In the genomic region with DNA sequence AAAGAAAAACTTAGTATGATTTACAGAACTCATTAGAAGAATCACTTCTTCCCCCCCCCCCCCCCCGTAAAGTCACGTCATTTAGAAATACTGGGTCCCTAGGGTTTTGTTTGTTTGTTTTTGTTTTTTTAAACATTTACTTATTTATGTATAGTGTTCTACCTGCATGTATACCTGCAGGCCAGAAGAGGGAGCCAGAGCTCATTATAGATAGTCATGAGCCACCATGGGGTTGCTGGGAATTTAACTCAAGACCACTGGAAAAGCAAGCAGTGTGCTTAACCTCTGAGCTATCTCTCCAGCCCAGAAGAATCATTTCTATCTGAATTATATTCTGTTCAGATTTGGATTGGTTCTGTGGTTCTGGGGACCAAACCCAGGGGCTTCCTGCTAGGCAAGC, we compare ENCODE assay signal across 20 mouse cellular contexts. TPM values are rescaled to one million over a fixed set of nuclear protein-coding genes. Genes with fewer than 3 reads are reported as not detected.
DNase-seq lines count a peak whose midpoint lies in the region; ATAC-seq and TF ChIP-seq lines count a peak whose summit lies in the region.
"Had no signal": no experiment of that assay in that cellular context is flagged by ENCODE, and none has a peak within 500 bp of the region (broad histone marks: within the 10 kb centered on the region; RNA-seq: fewer than 3 reads in every experiment).

No protein-coding gene starts in this region.

- no peak overlapping the region for H3K4me2 ChIP-seq in hindbrain, postnatal 0 days (ENCODE audit: low read depth, low read length)
- no peak overlapping the region for H3K4me2 ChIP-seq in lung, postnatal 0 days (replicated peaks; ENCODE audit: low read depth, low read length)
- H3K4me2 ChIP-seq: heart, embryonic 13.5 days; hindbrain, embryonic 15.5 days; midbrain, embryonic 13.5 days; neural tube, embryonic 13.5 days had no signal

- H3K27me3 ChIP-seq in hindbrain, postnatal 0 days (ENCODE audit: insufficient read depth, low read length), result no peaks in the 10 kb centered on the region
- H3K27me3 ChIP-seq in hindbrain, embryonic 10.5 days (ENCODE audit: insufficient read depth, poor library complexity, severe bottlenecking), result no peaks in the 10 kb centered on the region
- H3K27me3 ChIP-seq in lung, postnatal 0 days (replicated peaks; ENCODE audit: insufficient read depth, low read length), result no peaks in the 10 kb centered on the region
- H3K27me3 ChIP-seq: heart, embryonic 13.5 days; hindbrain, embryonic 15.5 days; midbrain, embryonic 13.5 days; neural tube, embryonic 13.5 days had no signal

- no peaks in the 10 kb centered on the region for H3K4me1 ChIP-seq in hindbrain, postnatal 0 days (ENCODE audit: insufficient read depth, low read length)
- H3K4me1 ChIP-seq in hindbrain, embryonic 10.5 days (replicated peaks), result 0 out of 2 replicates have a peak, but pooled peaks cover 2% of the 10 kb centered on the region
- H3K4me1 ChIP-seq in lung, postnatal 0 days (ENCODE audit: insufficient read depth, low read depth, low read length), result no peaks in the 10 kb centered on the region
- H3K4me1 ChIP-seq: hindbrain, embryonic 15.5 days; midbrain, embryonic 13.5 days; neural tube, embryonic 13.5 days had no signal

- no peak for DNase-seq in hindbrain, postnatal 0 days (ENCODE audit: low spot score)
- DNase-seq in hindbrain, embryonic 10.5 days (ENCODE audit: low spot score), result no peak
- no peak for DNase-seq in lung, postnatal 0 days (ENCODE audit: low spot score)
- DNase-seq in lung, postnatal 25 days (ENCODE audit: low spot score), result no peak
- DNase-seq in R1 (ENCODE audit: low read depth, low spot score) (peak; percentile 69), adipocyte (ENCODE audit: low spot score) (no peak)
- DNase-seq in urinary bladder, postnatal 4 days (ENCODE audit: low spot score in 2 of 2), result no peak
- DNase-seq: adrenal gland, postnatal 10 days; cerebellum, adult 9-11 months; gastrocnemius, postnatal 10 days; heart, adult 11 months; heart, postnatal 36 days; kidney, adult 2 months; kidney, postnatal 14 days; thymus, postnatal 36 days had no signal

- WGBS in hindbrain, postnatal 0 days, result 86% methylated on average over 2 of the region's 2 CpGs
- WGBS in hindbrain, embryonic 10.5 days, result 71% methylated on average over 2 of the region's 2 CpGs
- WGBS in lung, postnatal 0 days, result 82% methylated on average over 2 of the region's 2 CpGs

- H3K4me3 ChIP-seq in hindbrain, postnatal 0 days (ENCODE audit: low read length), result no peak overlapping the region
- H3K4me3 ChIP-seq in hindbrain, embryonic 10.5 days, result no peak overlapping the region
- H3K4me3 ChIP-seq in lung, postnatal 0 days (ENCODE audit: low read depth, low read length), result no peak overlapping the region
- H3K4me3 ChIP-seq: heart, embryonic 13.5 days; hindbrain, embryonic 15.5 days; limb, embryonic 10.5 days; midbrain, embryonic 13.5 days; neural tube, embryonic 13.5 days had no signal

- H3K27ac ChIP-seq in hindbrain, postnatal 0 days, result no peak overlapping the region
- no peak overlapping the region for H3K27ac ChIP-seq in hindbrain, embryonic 10.5 days
- H3K27ac ChIP-seq in lung, postnatal 0 days (ENCODE audit: low read length), result no peak overlapping the region
- H3K27ac ChIP-seq: heart, embryonic 13.5 days; hindbrain, embryonic 15.5 days; limb, embryonic 10.5 days; midbrain, embryonic 13.5 days; neural tube, embryonic 13.5 days had no signal

- no peak for ATAC-seq in hindbrain, postnatal 0 days
- no peak for ATAC-seq in lung, postnatal 0 days
- ATAC-seq: midbrain, embryonic 13.5 days had no signal

- no peak for TF ChIP-seq EP300 in lung, postnatal 0 days (IDR thresholded peaks at IDR 0.05)

- H3K9me3 ChIP-seq in hindbrain, postnatal 0 days (ENCODE audit: low read length), result no peaks in the 10 kb centered on the region
- H3K9me3 ChIP-seq in hindbrain, embryonic 10.5 days, result no peaks in the 10 kb centered on the region
- no peaks in the 10 kb centered on the region for H3K9me3 ChIP-seq in lung, postnatal 0 days (ENCODE audit: low read length)
- H3K9me3 ChIP-seq: limb, embryonic 10.5 days; midbrain, embryonic 13.5 days; neural tube, embryonic 13.5 days had no signal

- no peak overlapping the region for H3K9ac ChIP-seq in hindbrain, postnatal 0 days (replicated peaks; ENCODE audit: low read length)
- no peak overlapping the region for H3K9ac ChIP-seq in lung, postnatal 0 days (replicated peaks; ENCODE audit: low read depth)
- H3K9ac ChIP-seq: heart, embryonic 13.5 days; hindbrain, embryonic 15.5 days; midbrain, embryonic 13.5 days; neural tube, embryonic 13.5 days had no signal

- 0 out of 2 replicates have a peak, but pooled peaks cover 4% of the 10 kb centered on the region for H3K36me3 ChIP-seq in hindbrain, postnatal 0 days (ENCODE audit: insufficient read depth, low read length)
- H3K36me3 ChIP-seq in hindbrain, embryonic 10.5 days, result no peaks in the 10 kb centered on the region
- no peaks in the 10 kb centered on the region; the same call in 1 of the 2 replicates for H3K36me3 ChIP-seq in lung, postnatal 0 days (ENCODE audit: insufficient read depth, low read length)
- H3K36me3 ChIP-seq: limb, embryonic 10.5 days had no signal

- peak; percentile 18; the same call in 1 of the 2 replicates for TF ChIP-seq CTCF in hindbrain, postnatal 0 days (IDR thresholded peaks at IDR 0.05; ENCODE audit: low read depth)
- TF ChIP-seq CTCF in lung, postnatal 0 days (IDR thresholded peaks at IDR 0.05), result peak; percentile 33

RNA-seq across cellular contexts. Expression of a gene that starts 40.4 kb away (rescaled TPM):
- 49.5 and 76.6 TPM in 2 replicates for total RNA-seq in hindbrain, postnatal 0 days (2014; rRNA removed)
- polyA plus RNA-seq in hindbrain, postnatal 0 days (2015; fragmentation: Nextera tagmentation; extraction: Ambion mirVana), result 316 and 317 TPM in 2 replicates
- 237 and 328 TPM in 2 replicates for polyA plus RNA-seq in hindbrain, embryonic 10.5 days (2016; fragmentation: Nextera tagmentation; extraction: Ambion mirVana)
- polyA plus RNA-seq in lung, postnatal 0 days (2015; fragmentation: Nextera tagmentation; extraction: Ambion mirVana), result 82.5 and 102 TPM in 2 replicates

RNA-seq across cellular contexts. Expression of a gene that starts 58.1 kb away (rescaled TPM):
- 7.3 and 16.9 TPM in 2 replicates for total RNA-seq in hindbrain, postnatal 0 days (2014; rRNA removed)
- polyA plus RNA-seq in hindbrain, postnatal 0 days (2015; fragmentation: Nextera tagmentation; extraction: Ambion mirVana), result 138 and 149 TPM in 2 replicates
- polyA plus RNA-seq in hindbrain, embryonic 10.5 days (2016; fragmentation: Nextera tagmentation; extraction: Ambion mirVana), result 233 and 240 TPM in 2 replicates
- 176 and 180 TPM in 2 replicates for polyA plus RNA-seq in lung, postnatal 0 days (2015; fragmentation: Nextera tagmentation; extraction: Ambion mirVana)
